Mouse (Mus musculus) layer of hippocampus, adult 18-20 months (tissue): ENCODE measurements around the gene Epor. TPM values are rescaled to one million over a fixed set of nuclear protein-coding genes. Genes with fewer than 3 reads are reported as not detected.

ENCODE experiments used
- DNase-seq, 2 experiments: peaks; one replicate each; pipeline ENCODE4 v3.0.0; 2022; ENCODE audit warnings: low spot score in 2 of 2
- total RNA-seq, 2 experiments: library from RNA; stranded (reverse); gene quantifications; 2 replicates each; pipeline ENCODE4 v1.2.3; 2021

Epor gene
- total RNA-seq, 2 experiments from 2014 or later = 9.0 to 9.1 TPM

DNA sequence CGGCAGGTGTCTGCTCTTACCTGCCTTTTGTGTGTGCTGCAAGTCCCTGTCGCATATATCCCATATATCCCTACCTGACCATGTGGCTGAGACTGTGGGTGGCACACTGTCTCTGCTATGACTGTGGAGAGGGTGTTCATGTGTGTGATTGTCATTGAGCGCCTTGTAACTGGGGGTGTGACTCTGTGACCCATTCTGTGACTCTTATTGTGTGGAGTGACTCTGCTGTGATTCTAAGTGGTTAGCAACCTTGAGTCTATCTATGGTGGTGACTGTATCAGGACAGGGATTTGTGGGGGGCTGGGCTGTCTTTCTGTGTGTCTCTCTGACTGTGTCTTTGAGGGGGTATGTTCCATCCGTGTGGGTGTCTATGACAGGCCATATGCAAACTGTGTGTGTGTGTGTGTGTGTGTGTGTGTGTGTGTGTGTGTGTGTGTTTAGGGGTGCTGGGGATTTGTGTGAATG is 25.6 kb downstream of the Epor start:
- DNase-seq = peak in 1 of 2 experiments; percentile 75

DNA sequence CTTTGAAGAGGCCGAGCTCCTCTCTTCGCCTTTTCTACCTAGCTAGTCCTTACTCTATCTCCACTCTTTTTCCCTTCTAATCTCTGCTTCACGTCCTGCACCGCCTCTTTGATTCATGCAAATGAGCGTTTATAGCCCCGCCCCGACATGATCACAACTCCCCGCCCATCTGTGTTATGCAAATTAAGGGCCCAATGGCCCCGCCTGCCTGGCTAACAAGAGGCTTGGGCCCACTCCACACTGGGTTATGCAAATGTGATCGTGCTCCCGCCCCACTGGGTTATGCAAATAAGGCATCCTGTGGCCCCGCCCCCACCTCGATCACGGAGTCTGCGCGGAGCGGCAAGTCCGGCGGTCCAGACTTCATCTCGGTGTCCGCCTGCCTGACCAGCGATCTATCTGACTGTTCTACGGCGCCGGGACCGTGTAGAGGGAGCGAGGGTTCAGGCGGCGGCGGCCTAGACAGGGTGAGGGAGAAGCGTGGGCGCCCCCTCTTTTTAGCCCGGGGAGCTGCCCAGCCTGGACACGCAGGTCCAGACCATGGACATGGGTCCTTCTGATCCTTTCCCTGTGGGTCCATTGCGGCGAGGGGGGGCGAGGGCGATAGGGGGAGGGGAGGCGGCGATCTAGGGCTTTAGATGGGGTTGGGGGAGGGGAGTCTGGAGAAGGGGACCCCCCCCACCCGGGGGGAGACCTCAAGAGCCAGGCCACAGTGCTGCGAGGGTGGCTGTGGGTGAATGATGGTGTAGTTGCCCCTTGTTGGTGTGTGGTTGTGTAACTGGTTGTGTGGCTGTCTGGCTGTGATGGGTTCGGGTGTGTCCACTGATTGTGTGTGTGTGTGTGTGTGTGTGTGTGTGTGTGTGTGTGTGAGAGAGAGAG is 26.4 kb downstream of the Epor start, which contains the start of gene Plppr2:
Gene Plppr2, plus strand, starts transcription at position 342 of the 879 bp plus-strand sequence.
- peak; percentile 97 to 98 for DNase-seq

DNA sequence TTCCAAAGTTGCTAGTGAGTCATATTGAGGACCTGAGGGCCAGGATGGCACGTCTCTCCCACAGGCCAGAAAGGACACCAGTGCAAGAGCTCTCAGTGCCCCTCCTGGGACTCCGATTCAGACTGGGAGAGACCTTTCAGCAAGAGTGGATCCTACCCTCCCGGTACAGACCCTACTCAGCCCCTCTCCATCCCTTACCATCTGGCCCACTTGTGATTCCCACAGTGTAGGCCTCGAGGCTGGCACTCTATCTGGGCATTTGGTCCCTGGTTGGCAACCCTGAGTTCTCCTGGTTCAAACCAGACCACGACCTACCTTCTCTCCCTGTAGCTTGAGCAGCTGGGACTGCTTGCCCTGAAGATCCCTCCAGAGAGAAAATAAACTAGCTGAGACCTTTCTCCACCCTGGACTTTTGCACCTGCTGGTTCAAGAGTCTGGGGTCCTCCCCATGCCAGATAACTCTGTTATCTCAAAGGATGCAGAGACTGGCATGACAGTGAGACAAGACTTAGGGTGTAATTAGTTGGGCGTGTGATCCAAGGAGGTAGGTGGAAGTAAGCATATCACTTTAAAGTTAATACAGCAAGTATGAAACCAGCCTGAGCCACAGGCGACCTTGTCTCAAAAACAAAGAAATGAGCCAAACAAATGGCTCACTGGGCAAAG is 27.7 kb downstream of the Epor start:
- DNase-seq = no peak

DNA sequence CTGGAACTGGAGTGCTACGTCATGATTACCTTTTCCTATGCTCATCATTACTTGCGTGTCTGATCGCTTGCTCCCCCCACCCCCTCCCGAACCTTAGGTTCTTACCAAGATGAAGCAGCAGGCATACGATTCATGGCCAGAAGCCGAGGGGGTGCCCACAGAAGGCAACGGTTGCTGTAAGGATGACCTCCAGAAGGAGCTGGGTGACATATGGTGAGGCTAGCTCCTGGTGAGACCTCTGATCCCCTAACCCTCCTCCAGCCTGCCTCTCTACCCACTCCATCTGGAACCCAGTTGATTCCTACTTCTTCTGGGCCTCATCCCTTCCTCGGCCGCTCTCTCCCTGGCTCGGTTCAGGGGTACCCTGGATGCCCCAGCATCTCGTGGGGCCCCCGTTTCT is 29.3 kb downstream of the Epor start:
- no peak for DNase-seq

DNA sequence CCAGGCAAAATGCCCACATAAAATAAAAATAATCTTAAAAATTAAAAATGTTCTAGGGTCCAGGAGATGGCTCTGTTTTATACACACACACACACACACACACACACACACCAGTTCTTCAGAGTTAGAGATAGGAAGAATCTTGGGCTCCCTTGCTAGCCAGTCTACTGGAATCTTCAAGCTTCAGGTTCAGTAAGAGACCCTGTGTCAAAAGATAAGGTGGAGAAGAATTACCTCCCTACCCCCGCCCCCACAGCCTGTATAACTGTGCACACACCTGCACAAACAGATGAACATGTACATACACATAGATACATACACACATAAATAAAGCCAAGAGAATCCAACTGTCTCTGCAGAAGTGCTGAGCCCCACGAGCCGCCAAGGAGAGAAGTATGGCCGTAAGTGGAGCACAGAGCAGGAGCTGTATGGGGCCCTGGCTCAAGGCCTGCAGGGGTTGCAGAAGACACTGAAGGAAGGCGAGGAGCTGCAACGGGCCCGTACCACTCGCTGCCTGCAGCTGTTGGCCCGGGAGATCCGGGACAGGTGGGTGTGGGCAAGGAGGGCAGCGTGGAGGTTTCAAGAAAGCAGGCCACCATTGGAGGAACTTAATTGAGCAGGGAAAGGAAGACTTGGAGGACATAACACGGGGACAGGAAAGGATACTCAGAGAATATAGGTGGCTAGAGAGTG is 30.7 kb downstream of the Epor start:
- DNase-seq = no peak

DNA sequence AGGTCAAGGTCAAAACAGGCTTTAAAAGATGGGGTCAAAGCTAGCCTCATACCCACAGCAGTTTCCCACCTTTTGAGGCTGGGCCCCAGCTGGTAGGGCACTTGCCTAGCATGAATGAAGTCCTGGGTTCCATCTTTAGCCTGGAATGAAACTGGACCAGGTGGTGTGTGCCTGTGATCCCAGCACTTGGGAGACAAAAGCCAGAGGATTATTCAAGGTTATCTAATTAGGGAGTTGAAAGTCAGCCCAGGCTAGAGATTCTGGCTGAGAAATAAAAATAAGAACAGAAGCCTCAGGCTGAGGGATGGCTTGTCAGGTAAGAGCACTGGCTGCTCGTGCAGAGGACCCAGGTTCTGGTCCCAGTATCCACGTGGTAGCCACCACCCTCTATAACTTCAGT is 31.3 kb downstream of the Epor start:
- no peak for DNase-seq

DNA sequence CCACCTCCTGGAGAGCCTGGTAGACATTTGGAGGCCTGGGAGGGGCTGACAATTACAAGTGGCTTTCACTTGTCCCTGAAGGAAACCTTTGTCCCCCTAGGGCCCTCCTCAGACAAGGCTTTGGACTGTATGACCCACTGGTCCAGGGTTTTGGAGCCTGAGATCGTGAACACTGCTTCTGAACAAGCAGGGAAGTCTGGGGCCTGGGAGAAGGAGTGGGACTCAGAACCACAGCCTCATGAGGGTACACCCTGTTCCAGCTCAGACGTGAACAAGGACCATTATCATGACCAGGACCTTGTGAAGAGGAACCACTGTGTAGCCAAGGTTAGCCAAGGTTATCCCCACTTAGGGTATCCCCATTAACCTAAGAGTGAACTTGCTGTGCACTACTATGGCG is 34.1 kb downstream of the Epor start:
- no peak for DNase-seq

DNA sequence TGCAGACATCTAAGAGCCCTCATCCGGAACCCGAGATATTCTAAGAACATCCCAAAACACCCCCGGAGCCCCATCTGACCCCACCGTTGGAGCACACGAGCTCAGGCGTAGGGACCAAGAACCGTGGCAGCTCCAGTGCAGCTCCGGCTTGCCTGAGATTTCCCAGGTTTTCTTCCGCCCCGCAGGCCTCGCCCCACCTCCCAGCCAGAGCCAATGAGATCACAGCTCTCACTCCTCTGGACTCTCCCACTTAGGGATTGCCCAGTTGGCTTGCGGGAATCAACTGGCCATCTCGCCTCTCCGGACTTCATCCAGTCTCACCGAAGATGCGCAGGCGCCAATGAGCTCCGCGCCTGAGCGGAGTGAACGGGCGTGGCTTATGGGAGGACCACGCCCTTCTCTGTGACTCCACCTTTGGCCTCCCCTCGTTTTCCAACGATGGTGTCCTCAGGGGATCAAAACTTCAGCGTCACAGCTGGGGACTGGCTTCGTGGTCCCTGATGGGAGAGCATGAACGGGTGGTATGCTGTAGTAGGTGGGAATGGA is 36.0 kb downstream of the Epor start, which contains the start of the genes Ccdc159 and Tmem205:
Gene Ccdc159, plus strand, starts transcription at position 264 of the 546 bp plus-strand sequence.
Gene Tmem205, minus strand, starts transcription at position 349 of the 546 bp plus-strand sequence.
- peak; percentile 93 to 94 for DNase-seq

DNA sequence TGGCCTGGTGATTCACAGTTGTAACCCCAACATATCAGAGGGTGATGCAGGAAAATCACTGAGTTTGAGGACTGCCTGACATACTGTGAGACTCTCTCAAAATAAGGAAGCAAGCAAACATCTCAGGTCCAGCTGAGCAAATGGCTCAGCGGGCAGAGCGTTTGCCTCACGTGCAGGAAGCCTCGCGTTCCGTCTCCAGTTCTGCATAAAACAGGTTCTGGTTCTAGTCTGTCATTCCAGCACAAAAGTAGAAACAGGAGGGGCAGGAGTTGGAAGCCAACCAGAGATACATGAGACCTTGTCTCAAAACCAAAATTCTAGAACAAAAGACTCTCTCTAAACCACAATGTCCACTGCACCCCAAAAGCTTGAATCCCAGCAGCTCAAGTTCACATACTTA is 36.5 kb downstream of the Epor start:
- DNase-seq = peak in 1 of 2 experiments; percentile 28

DNA sequence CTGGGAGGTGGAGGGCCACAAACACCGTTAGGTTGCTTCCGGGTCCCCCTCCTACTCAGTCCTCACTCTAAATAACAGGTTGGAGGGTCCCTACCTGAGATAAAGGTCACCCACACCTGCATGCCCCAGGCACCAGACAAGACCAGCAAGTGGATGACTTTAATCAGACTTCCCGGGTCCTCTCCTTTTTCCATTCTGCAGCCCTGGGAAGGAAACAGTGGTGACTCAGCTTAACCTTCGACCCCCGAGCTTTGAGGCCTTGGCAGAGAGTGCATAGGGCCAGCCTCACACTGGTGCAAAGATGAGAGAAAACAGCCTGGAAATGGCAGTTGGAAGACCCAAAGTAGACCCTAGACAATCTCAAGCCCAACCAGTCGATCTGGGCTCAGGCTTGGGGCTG is 37.2 kb downstream of the Epor start:
- DNase-seq = no peak

DNA sequence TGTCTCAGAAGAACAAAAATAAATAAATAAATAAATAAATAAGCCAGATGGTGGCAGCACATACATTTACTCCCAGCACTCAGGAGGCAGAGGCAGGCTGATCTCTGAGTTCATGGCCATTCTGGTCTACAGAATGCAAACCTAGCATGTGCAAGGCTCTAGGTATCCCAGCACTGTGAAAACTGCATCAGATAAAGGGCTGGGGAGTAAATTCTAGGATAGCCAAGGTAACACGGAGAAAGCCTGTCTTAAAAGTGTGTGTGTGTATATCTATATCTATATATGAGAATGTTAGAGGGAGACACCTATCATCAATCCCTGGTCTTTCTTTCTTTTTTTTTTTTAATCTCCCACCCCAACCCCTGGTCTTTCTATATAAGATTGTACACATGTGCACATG is 37.8 kb downstream of the Epor start:
- no peak for DNase-seq

DNA sequence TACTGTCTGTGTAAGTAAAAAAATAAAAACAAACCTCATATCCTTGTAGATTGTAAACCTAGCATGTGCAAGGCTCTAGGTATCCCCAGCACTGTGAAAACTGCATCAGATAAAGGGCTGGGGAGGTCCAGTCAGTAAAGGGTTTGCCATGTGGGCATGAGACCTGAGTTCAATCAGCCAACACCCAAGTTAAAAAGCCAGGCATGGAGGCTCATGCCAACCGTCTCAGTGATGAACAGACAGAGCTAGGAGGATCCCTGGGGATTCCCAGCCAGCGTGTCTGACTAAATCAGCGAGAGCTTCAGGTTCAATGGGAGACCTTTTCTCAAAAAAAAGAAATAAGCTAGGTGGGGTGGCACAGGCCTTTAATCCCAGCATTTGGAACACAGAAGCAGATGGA is 38.3 kb downstream of the Epor start:
- DNase-seq = no peak

DNA sequence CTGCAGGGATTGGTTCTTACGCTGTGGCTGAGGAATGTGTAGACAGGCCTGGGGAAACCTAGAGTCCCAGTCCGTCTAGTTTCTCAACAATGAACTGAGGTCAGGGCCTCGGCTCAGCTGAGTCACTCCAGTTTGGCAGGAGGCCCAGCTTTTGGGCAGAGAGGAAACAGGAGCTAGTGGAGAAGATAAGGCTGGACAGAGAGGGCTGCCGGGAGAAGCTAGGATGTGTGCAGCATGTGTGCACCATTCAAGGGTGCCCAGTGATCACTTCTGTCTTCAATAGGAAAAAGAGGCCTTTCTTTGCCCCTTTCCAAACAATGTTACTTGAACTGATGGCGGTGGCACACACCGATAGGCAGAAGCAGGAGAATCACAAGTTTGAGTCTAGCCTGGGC is 39.2 kb downstream of the Epor start:
- peak in 1 of 2 experiments; percentile 43 for DNase-seq

DNA sequence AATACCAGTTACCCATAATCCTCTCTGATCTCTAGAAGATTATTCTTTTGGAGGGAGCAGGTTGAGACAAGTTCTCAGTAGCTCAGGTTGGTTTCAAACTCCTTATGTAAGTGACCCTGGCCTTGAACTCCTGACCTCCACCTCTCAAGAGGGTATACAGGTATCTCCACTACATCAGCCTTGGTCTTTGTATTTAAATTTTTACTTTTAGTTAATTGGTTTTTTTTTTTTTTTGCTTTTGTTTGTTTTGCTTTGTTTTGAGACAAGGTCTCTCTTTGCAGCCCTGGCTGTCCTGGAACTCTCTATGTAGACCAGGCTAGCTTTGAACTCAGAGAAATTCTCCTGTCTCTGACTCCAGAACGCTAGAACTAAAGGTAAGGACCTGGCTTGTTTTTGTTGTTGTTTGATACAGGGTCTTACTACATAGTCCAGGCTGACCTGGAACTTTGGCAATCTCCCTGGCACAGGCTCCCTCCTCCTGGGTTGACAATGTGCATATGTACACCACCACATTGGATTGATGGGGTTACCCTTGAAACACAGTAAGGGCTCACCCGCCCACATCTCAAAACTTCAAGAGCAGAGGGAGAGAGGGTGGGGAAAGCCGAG is 39.7 kb downstream of the Epor start:
- DNase-seq = no peak

DNA sequence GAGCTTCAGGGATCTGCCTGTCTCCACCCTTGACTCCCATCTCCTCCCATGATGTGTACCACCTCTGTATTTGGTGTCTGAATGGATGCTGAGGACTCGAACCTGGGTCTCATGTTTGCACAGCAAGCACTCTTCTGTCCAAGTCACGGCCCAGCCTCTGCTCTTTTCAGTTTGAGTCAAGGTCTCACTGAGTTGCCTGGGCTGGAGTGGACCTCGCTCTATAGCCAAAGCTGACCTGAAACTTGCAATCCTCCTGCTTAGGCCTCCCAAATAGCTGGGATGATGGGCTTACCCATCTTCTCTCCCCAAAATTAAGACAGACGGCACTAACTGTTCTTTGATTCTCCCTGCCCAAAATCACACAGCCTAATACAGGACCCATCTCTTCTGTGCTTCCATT is 40.3 kb downstream of the Epor start:
- no peak for DNase-seq

DNA sequence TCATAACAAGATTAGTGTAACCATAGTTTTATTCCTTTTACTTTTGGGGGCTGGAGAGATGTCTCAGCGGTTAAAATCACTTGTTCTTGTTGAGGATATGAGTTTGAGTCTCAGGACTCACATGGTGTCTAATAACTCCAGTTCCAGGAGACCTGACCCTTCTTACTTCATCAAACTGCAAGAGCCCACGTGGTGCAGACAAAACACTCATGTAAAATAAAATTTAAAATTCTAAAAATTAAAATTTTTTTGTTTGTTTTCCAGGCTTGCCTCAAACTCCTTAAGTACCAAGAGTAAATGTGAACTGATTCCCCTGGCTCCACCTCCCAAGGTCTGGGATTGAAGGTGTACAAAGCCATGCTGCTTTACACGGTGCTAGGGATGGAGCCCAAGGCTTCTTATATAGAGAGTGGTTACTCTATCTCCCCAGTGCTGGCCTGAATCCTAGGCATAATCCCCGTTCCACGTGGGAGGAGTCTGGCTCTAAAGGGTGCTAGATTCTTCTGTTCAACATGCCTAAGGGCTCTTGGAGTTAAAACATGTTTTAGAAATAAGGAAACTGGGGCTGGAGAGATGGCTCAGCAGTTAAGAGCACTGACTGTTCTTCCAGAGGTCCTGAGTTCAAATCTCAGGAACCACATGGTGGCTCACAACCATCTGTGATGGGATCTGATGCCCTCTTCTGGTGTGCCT is 44.5 kb downstream of the Epor start:
- peak in 1 of 2 experiments; percentile 39 for DNase-seq

DNA sequence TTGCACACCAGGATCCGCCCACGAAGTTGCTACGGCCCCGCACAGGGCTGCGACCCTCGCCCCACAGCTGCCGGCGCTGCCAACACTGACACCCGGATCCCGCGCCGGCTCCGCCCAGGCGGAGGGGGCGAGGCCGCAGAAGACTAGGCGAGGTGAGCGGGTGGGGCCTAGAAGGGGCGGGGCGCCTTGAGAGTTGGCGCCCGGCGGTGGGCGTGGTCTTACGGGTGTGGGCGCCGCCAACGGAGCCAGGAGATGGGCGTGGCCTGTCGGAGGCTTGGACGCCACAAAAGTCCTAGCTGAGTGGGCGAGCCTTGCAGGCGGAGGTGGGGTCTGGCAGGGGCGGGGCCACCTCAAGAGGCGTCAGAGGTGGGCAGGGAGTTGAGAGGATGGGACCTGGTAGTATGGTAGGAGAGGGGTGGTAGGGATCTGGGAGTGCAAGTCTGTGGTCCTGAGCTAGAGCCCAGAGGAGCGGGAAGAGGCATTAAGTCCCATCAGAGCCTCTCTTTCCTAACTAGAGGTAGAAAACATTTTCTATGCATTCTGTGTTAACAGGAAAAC is 45.2 kb downstream of the Epor start, which contains the start of gene Rab3d:
Gene Rab3d, minus strand, starts transcription at position 158 of the 558 bp plus-strand sequence.
- peak; percentile 89 to 94 for DNase-seq

DNA sequence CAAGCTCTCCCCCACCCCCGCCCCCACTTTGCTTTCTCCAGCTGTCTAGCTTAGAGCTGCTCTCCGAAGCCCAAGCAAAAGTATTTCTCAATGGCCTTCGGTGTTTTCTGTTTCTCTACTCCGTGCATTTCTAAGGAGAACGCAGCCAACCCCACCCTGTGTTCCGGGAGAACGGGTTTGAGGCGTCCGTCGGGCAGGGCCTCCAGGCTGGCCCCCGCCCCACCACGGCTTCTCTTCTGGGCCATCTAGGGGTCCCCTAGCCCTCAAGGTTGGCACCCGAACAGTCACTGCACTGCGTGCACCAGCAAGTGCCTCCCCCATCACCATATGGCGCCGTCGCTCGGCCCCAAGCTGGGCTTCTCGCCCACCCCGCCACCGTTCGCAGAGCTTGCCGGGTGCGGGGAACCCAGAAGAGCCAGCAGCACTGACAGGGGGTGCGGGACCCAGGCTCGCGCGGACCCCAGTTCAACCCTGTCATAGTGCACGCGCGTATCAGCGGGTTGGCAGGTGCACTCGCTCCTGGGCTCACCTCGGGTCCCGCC is 45.7 kb downstream of the Epor start:
- peak; percentile 91 to 93 for DNase-seq

DNA sequence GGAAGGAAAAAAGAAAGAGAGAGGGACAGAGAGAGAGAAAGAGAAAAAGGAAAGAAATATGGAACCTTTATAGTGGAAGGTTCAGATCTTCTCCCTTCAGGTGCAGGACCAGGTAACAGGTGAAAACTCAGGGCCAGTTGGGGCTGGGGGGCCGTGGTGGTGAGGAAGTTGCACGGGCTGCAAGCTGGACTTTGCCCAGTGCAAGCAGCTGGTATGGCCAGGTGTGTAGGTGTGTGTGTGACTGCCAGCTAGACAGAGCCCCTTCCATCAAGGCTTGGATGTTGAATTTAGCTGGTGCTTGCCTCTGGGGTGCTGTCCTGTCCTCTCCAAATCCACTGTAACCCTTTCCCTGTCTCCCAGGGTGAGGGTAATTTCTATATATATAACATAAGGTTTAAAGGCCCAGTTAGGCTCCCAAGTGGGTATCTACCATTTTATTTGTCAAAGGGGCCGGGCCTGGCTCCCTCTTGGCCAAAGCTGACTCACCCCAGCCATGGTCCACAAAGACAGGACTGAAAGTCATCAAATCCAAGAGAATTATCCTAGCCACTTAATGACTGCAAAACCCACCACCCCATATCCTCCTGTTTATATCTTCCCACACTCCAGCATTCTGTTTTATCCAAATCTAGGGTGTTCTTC is 46.3 kb downstream of the Epor start:
- no peak for DNase-seq
